Mouse (Mus musculus): ENCODE results near the gene Map3k20. TPM values are rescaled to one million over a fixed set of nuclear protein-coding genes. Genes with fewer than 3 reads are reported as not detected.

Map3k20 gene
- total RNA-seq, 1 experiment: 20.3 TPM

- H3K9me3 ChIP-seq (ENCODE audit: control insufficient read depth, insufficient read depth, low read depth, low read length): no peaks in the 10 kb centered on the region
- no peak for TF ChIP-seq ZC3H11A (IDR thresholded peaks at IDR 0.05; ENCODE audit: borderline replicate concordance, low read depth, low read length)
- TF ChIP-seq MAFK (IDR thresholded peaks at IDR 0.05; ENCODE audit: insufficient read depth, low read depth, low read length): no peak
- no peak for TF ChIP-seq CHD2 (IDR thresholded peaks at IDR 0.05; ENCODE audit: low read depth, low read length)
- no peak for TF ChIP-seq HCFC1 (IDR thresholded peaks at IDR 0.05; ENCODE audit: borderline replicate concordance, insufficient read depth, low read length)
- no peak for TF ChIP-seq ZNF384 (IDR thresholded peaks at IDR 0.05; ENCODE audit: low read depth, low read length)
- no peak overlapping the region for H3K9ac ChIP-seq (ENCODE audit: insufficient read depth, low read depth, low read length, poor library complexity, severe bottlenecking)
- no peak for DNase-seq (ENCODE audit: low read depth, low spot score)
- no peak overlapping the region for H3K27ac ChIP-seq (ENCODE audit: insufficient read depth, low read depth, low read length, poor library complexity, severe bottlenecking)
- H3K4me1 ChIP-seq (ENCODE audit: control insufficient read depth in 2 of 2, insufficient read depth in 2 of 2, low read length in 2 of 2, poor library complexity in 1 of 2): peaks cover 0 to 4% of the 10 kb centered on the region in 2 experiments; a peak in 1 of 4 replicates
- H3K4me3 ChIP-seq (ENCODE audit: insufficient read depth in 1 of 2, low read depth in 1 of 2, low read length in 2 of 2, poor library complexity in 1 of 2, severe bottlenecking in 1 of 2): no peak overlapping the region
- no peaks in the 10 kb centered on the region for H3K36me3 ChIP-seq (ENCODE audit: control insufficient read depth, insufficient read depth, low read length, poor library complexity, severe bottlenecking)
- in situ Hi-C loops (cut with MboI; ENCODE audit: low sequenced_read_pairs in 2 of 2, unreplicated experiment in 2 of 2): loop anchor here in 1 of 2 experiments (25.0 kb wide), 1 partner anchor 1047 kb away; no protein-coding TSS in a partner anchor
Observed at GRCm38 (mm10) chr2:72239993-72240392, 45.4 kb upstream of the Map3k20 start.

GRCm38 (mm10) chr2:72240691-72241090 is 44.7 kb upstream of the Map3k20 start:
- TF ChIP-seq ZC3H11A (IDR thresholded peaks at IDR 0.05; ENCODE audit: borderline replicate concordance, low read depth, low read length) (no peak), CHD2 (IDR thresholded peaks at IDR 0.05; ENCODE audit: low read depth, low read length) (no peak), MAFK (IDR thresholded peaks at IDR 0.05; ENCODE audit: insufficient read depth, low read depth, low read length) (no peak), ZNF384 (IDR thresholded peaks at IDR 0.05; ENCODE audit: low read depth, low read length) (no peak), HCFC1 (IDR thresholded peaks at IDR 0.05; ENCODE audit: borderline replicate concordance, insufficient read depth, low read length) (no peak)
- Histone ChIP-seq H3K4me3 (ENCODE audit: insufficient read depth in 1 of 2, low read depth in 1 of 2, low read length in 2 of 2, poor library complexity in 1 of 2, severe bottlenecking in 1 of 2) (no peak overlapping the region), H3K4me1 (ENCODE audit: control insufficient read depth in 2 of 2, insufficient read depth in 2 of 2, low read length in 2 of 2, poor library complexity in 1 of 2) (peaks cover 0 to 4% of the 10 kb centered on the region in 2 experiments; a peak in 1 of 4 replicates), H3K27ac (ENCODE audit: insufficient read depth, low read depth, low read length, poor library complexity, severe bottlenecking) (no peak overlapping the region), H3K36me3 (ENCODE audit: control insufficient read depth, insufficient read depth, low read length, poor library complexity, severe bottlenecking) (no peaks in the 10 kb centered on the region), H3K9me3 (ENCODE audit: control insufficient read depth, insufficient read depth, low read depth, low read length) (no peaks in the 10 kb centered on the region), H3K9ac (ENCODE audit: insufficient read depth, low read depth, low read length, poor library complexity, severe bottlenecking) (no peak overlapping the region)
- in situ Hi-C loops (cut with MboI; ENCODE audit: low sequenced_read_pairs in 2 of 2, unreplicated experiment in 2 of 2): loop anchor here in 1 of 2 experiments (25.0 kb wide), 1 partner anchor 1047 kb away; no protein-coding TSS in a partner anchor
- no peak for DNase-seq (ENCODE audit: low read depth, low spot score)

GRCm38 (mm10) chr2:72241714-72242472 is 43.5 kb upstream of the Map3k20 start:
- H3K27ac ChIP-seq (ENCODE audit: insufficient read depth, low read depth, low read length, poor library complexity, severe bottlenecking): no peak overlapping the region
- in situ Hi-C loops (cut with MboI; ENCODE audit: low sequenced_read_pairs in 2 of 2, unreplicated experiment in 2 of 2): loop anchor here in 1 of 2 experiments (25.0 kb wide), 1 partner anchor 1045 kb away; no protein-coding TSS in a partner anchor
- H3K9me3 ChIP-seq (ENCODE audit: control insufficient read depth, insufficient read depth, low read depth, low read length): no peaks in the 10 kb centered on the region
- TF ChIP-seq ZC3H11A (IDR thresholded peaks at IDR 0.05; ENCODE audit: borderline replicate concordance, low read depth, low read length) (no peak), MAFK (IDR thresholded peaks at IDR 0.05; ENCODE audit: insufficient read depth, low read depth, low read length) (no peak), CHD2 (IDR thresholded peaks at IDR 0.05; ENCODE audit: low read depth, low read length) (no peak), HCFC1 (IDR thresholded peaks at IDR 0.05; ENCODE audit: borderline replicate concordance, insufficient read depth, low read length) (no peak), ZNF384 (IDR thresholded peaks at IDR 0.05; ENCODE audit: low read depth, low read length) (no peak)
- H3K4me3 ChIP-seq (ENCODE audit: insufficient read depth in 1 of 2, low read depth in 1 of 2, low read length in 2 of 2, poor library complexity in 1 of 2, severe bottlenecking in 1 of 2): no peak overlapping the region
- no peak overlapping the region for H3K9ac ChIP-seq (ENCODE audit: insufficient read depth, low read depth, low read length, poor library complexity, severe bottlenecking)
- H3K4me1 ChIP-seq (ENCODE audit: control insufficient read depth in 2 of 2, insufficient read depth in 2 of 2, low read length in 2 of 2, poor library complexity in 1 of 2): peaks cover 0 to 4% of the 10 kb centered on the region in 2 experiments; a peak in 1 of 4 replicates
- H3K36me3 ChIP-seq (ENCODE audit: control insufficient read depth, insufficient read depth, low read length, poor library complexity, severe bottlenecking): no peaks in the 10 kb centered on the region
- no peak for DNase-seq (ENCODE audit: low read depth, low spot score)

GRCm38 (mm10) chr2:72242910-72243675 is 42.3 kb upstream of the Map3k20 start:
- in situ Hi-C loops (cut with MboI; ENCODE audit: low sequenced_read_pairs in 2 of 2, unreplicated experiment in 2 of 2): loop anchor here in 1 of 2 experiments (25.0 kb wide), 1 partner anchor 1044 kb away; no protein-coding TSS in a partner anchor

More at GRCm38 (mm10) chr2:72242910-72243675, 42.3 kb upstream of the Map3k20 start:
- Histone ChIP-seq H3K36me3 (ENCODE audit: control insufficient read depth, insufficient read depth, low read length, poor library complexity, severe bottlenecking) (no peaks in the 10 kb centered on the region), H3K9me3 (ENCODE audit: control insufficient read depth, insufficient read depth, low read depth, low read length) (no peaks in the 10 kb centered on the region), H3K9ac (ENCODE audit: insufficient read depth, low read depth, low read length, poor library complexity, severe bottlenecking) (no peak overlapping the region), H3K4me1 (ENCODE audit: control insufficient read depth in 2 of 2, insufficient read depth in 2 of 2, low read length in 2 of 2, poor library complexity in 1 of 2) (peaks cover 0 to 4% of the 10 kb centered on the region in 2 experiments; a peak in 1 of 4 replicates), H3K27ac (ENCODE audit: insufficient read depth, low read depth, low read length, poor library complexity, severe bottlenecking) (no peak overlapping the region), H3K4me3 (ENCODE audit: insufficient read depth in 1 of 2, low read depth in 1 of 2, low read length in 2 of 2, poor library complexity in 1 of 2, severe bottlenecking in 1 of 2) (no peak overlapping the region)
- no peak for DNase-seq (ENCODE audit: low read depth, low spot score)
- TF ChIP-seq ZNF384 (IDR thresholded peaks at IDR 0.05; ENCODE audit: low read depth, low read length) (no peak), HCFC1 (IDR thresholded peaks at IDR 0.05; ENCODE audit: borderline replicate concordance, insufficient read depth, low read length) (no peak), CHD2 (IDR thresholded peaks at IDR 0.05; ENCODE audit: low read depth, low read length) (no peak), MAFK (IDR thresholded peaks at IDR 0.05; ENCODE audit: insufficient read depth, low read depth, low read length) (no peak), ZC3H11A (IDR thresholded peaks at IDR 0.05; ENCODE audit: borderline replicate concordance, low read depth, low read length) (no peak)

Measured in ES-E14 (cell line).